Mouse (Mus musculus): ENCODE data around the gene Crot. TPM values are rescaled to one million over a fixed set of nuclear protein-coding genes. Genes with fewer than 3 reads are reported as not detected.

Crot gene
- total and polyA plus RNA-seq, 3 experiments = 9.4 to 148 (median 9.8) TPM

GRCm38 (mm10) chr5:9043582-9044267, 46.6 kb upstream of the Crot start:
- Histone ChIP-seq H3K27me3 (ENCODE audit: control insufficient read depth in 1 of 2, insufficient read depth in 2 of 2, low read length in 2 of 2) (peaks cover 0 to 2% of the 10 kb centered on the region in 2 experiments; a peak in 1 of 4 replicates), H3K27ac (ENCODE audit: control insufficient read depth, low read depth, low read length) (no peak overlapping the region), H3K36me3 (ENCODE audit: control insufficient read depth in 1 of 2, insufficient read depth in 2 of 2, low read length in 2 of 2) (no peaks in the 10 kb centered on the region), H3K9ac (ENCODE audit: control insufficient read depth, low read depth, low read length, poor library complexity, severe bottlenecking) (no peak overlapping the region), H3K4me1 (ENCODE audit: control insufficient read depth in 1 of 2, insufficient read depth in 2 of 2, low read length in 2 of 2) (no peaks in the 10 kb centered on the region), H3K79me2 (ENCODE audit: control insufficient read depth, insufficient read depth, low read length, poor library complexity) (no peaks in the 10 kb centered on the region), H3K9me3 (replicated peaks; ENCODE audit: insufficient read depth, low read length) (no peaks in the 10 kb centered on the region), H3K4me3 (ENCODE audit: control insufficient read depth in 1 of 2, insufficient read depth in 1 of 2, low read depth in 2 of 2, low read length in 2 of 2) (no peak overlapping the region)
- DNase-seq (ENCODE audit: low read depth, low spot score) = no peak
- TF ChIP-seq MYB (IDR thresholded peaks at IDR 0.05; ENCODE audit: low read depth, low read length) (no peak), ZMIZ1 (IDR thresholded peaks at IDR 0.05; ENCODE audit: low read depth, low read length) (no peak), ZC3H11A (IDR thresholded peaks at IDR 0.05; ENCODE audit: low read depth, low read length) (no peak), SMC3 (IDR thresholded peaks at IDR 0.05; ENCODE audit: low read depth, low read length) (no peak), POLR2AphosphoS2 (IDR thresholded peaks at IDR 0.05; ENCODE audit: low read length) (no peak), MAZ (IDR thresholded peaks at IDR 0.05; ENCODE audit: low read depth, low read length) (no peak), BHLHE40 (IDR thresholded peaks at IDR 0.05; ENCODE audit: borderline replicate concordance, low read depth, low read length) (no peak), NELFE (IDR thresholded peaks at IDR 0.05; ENCODE audit: low read depth, low read length) (no peak), HCFC1 (IDR thresholded peaks at IDR 0.05; ENCODE audit: low read depth, low read length) (no peak), MAX (IDR thresholded peaks at IDR 0.05; ENCODE audit: low read length) (no peak), RAD21 (IDR thresholded peaks at IDR 0.05; ENCODE audit: low read depth, low read length) (no peak), CTCF (IDR thresholded peaks at IDR 0.05 in 2 of 3, conservative IDR thresholded peaks at IDR 0.05 in 1 of 3; ENCODE audit: control insufficient read depth in 1 of 3, insufficient read depth in 1 of 3, low read depth in 2 of 3, low read length in 3 of 3, poor library complexity in 1 of 3, severe bottlenecking in 1 of 3) (no peak), MYC (IDR thresholded peaks at IDR 0.05; ENCODE audit: low read depth, low read length) (no peak), TCF12 (IDR thresholded peaks at IDR 0.05; ENCODE audit: low read depth, low read length) (no peak), POLR2A (IDR thresholded peaks at IDR 0.05; ENCODE audit: control insufficient read depth in 1 of 2, insufficient read depth in 1 of 2, low read depth in 1 of 2, low read length in 2 of 2, poor library complexity in 1 of 2) (no peak), GATA1 (IDR thresholded peaks at IDR 0.05; ENCODE audit: low read depth, low read length) (no peak), SIN3A (IDR thresholded peaks at IDR 0.05; ENCODE audit: low read length) (no peak), TBP (IDR thresholded peaks at IDR 0.05; ENCODE audit: low read depth, low read length) (no peak)

DNA sequence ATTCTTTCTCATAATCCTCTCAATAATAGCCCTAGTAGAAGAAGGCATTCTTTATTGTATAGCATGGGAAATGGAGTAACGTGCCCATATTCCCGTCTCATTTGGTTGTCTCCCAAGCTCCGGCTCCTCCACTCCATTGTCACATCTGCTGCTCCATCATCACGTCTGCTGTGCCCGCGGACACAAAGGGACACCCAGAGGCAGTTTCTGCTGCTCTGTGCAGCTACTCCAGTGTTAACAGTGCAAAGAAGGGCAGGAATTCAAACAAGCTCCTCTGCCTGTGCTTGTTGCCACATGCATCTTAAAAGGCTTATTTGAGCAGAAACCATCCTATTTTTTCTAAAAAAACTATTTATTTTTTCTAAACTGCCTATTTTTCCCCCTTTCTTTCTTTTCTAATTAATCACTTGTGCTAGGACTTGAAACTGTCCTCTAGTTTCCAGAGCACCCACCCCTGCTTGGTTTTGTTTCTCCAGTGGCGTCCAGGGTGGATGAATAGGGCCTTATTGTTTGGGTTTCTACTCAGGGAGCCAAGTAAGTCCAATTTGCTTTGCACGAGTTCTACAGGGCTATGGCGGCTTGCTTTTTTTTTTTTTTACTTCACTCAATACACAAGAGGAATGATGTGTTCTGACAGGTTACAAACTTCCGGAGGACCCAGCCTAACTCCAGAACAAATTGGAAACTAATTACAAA, 45.7 kb upstream of the Crot start:
- no peak for DNase-seq (ENCODE audit: low read depth, low spot score)
- Histone ChIP-seq H3K36me3 (ENCODE audit: control insufficient read depth in 1 of 2, insufficient read depth in 2 of 2, low read length in 2 of 2) (no peaks in the 10 kb centered on the region), H3K9ac (ENCODE audit: control insufficient read depth, low read depth, low read length, poor library complexity, severe bottlenecking) (no peak overlapping the region), H3K27me3 (ENCODE audit: control insufficient read depth in 1 of 2, insufficient read depth in 2 of 2, low read length in 2 of 2) (peaks cover 0 to 2% of the 10 kb centered on the region in 2 experiments; a peak in 1 of 4 replicates), H3K4me3 (ENCODE audit: control insufficient read depth in 1 of 2, insufficient read depth in 1 of 2, low read depth in 2 of 2, low read length in 2 of 2) (no peak overlapping the region), H3K9me3 (replicated peaks; ENCODE audit: insufficient read depth, low read length) (no peaks in the 10 kb centered on the region), H3K4me1 (ENCODE audit: control insufficient read depth in 1 of 2, insufficient read depth in 2 of 2, low read length in 2 of 2) (no peaks in the 10 kb centered on the region), H3K27ac (ENCODE audit: control insufficient read depth, low read depth, low read length) (no peak overlapping the region), H3K79me2 (ENCODE audit: control insufficient read depth, insufficient read depth, low read length, poor library complexity) (no peaks in the 10 kb centered on the region)
- TF ChIP-seq JUND (IDR thresholded peaks at IDR 0.05; ENCODE audit: low read depth, low read length) = no peak
- no peak for TF ChIP-seq ELF1 (IDR thresholded peaks at IDR 0.05; ENCODE audit: low read depth, low read length)
- TF ChIP-seq MAX (IDR thresholded peaks at IDR 0.05; ENCODE audit: low read length) = no peak
- TF ChIP-seq ZMIZ1 (IDR thresholded peaks at IDR 0.05; ENCODE audit: low read depth, low read length) = no peak
- TF ChIP-seq CHD2 (IDR thresholded peaks at IDR 0.05; ENCODE audit: low read length) = no peak
- TF ChIP-seq NRF1 (IDR thresholded peaks at IDR 0.05; ENCODE audit: insufficient read depth, low read depth, low read length, poor library complexity, severe bottlenecking) = no peak
- TF ChIP-seq E2F4 (IDR thresholded peaks at IDR 0.05; ENCODE audit: borderline replicate concordance, low read depth, low read length) = no peak
- no peak for TF ChIP-seq CHD1 (IDR thresholded peaks at IDR 0.05; ENCODE audit: low read depth, low read length)
- TF ChIP-seq ZKSCAN1 (IDR thresholded peaks at IDR 0.05; ENCODE audit: low read depth, low read length) = no peak
- no peak for TF ChIP-seq USF1 (IDR thresholded peaks at IDR 0.05; ENCODE audit: low read depth, low read length)
- TF ChIP-seq NELFE (IDR thresholded peaks at IDR 0.05; ENCODE audit: low read depth, low read length) = no peak
- no peak for TF ChIP-seq POLR2A (IDR thresholded peaks at IDR 0.05; ENCODE audit: control insufficient read depth in 1 of 2, insufficient read depth in 1 of 2, low read depth in 1 of 2, low read length in 2 of 2, poor library complexity in 1 of 2)
- TF ChIP-seq KAT2A (conservative IDR thresholded peaks at IDR 0.05; ENCODE audit: low read depth, low read length) = no peak
- TF ChIP-seq SIN3A (IDR thresholded peaks at IDR 0.05; ENCODE audit: low read length) = no peak
- TF ChIP-seq MXI1 (IDR thresholded peaks at IDR 0.05; ENCODE audit: low read depth, low read length) = no peak
- no peak for TF ChIP-seq MAZ (IDR thresholded peaks at IDR 0.05; ENCODE audit: low read depth, low read length)
- no peak for TF ChIP-seq RAD21 (IDR thresholded peaks at IDR 0.05; ENCODE audit: low read depth, low read length)
- no peak for TF ChIP-seq ZNF384 (IDR thresholded peaks at IDR 0.05; ENCODE audit: low read depth, low read length)
- no peak for TF ChIP-seq MAFK (IDR thresholded peaks at IDR 0.05; ENCODE audit: borderline replicate concordance, low read depth, low read length)

Measured in MEL (cell line).